Mouse (Mus musculus) gastrocnemius, postnatal 36 days (tissue): ENCODE data around the gene Igsf9b. TPM values are rescaled to one million over a fixed set of nuclear protein-coding genes. Genes with fewer than 3 reads are reported as not detected.
A peak's percentile ranks its signal among the peaks of the same experiment; 100 is the strongest.

Experiments
- DNase-seq, 2 experiments: peaks; one replicate each; pipeline ENCODE4 v3.0.0; 2022
- intact Hi-C: fragments of 180-260 bp; cut with DNase I; formaldehyde crosslinking; loops from one replicate; pipeline ENCODE4 v1.15.1; 2025
- long read RNA-seq, 2 experiments: library from polyadenylated mRNA; stranded (forward); transcript quantifications; one replicate each; pipeline ENCODE4 v2.0.0; 2021
- total RNA-seq, 2 experiments: library from RNA; stranded (reverse); gene quantifications; 2 replicates each; pipeline ENCODE4 v1.2.3; 2021

The Igsf9b gene
- total RNA-seq: 1 to 10 TPM; 2.1 to 2.7 TPM
- long read RNA-seq, experiment 1, partial matches to known transcripts: 0 of 1 reads
- long read RNA-seq, experiment 1, other reads (novel, unspliced or antisense): 1 of 1 reads
- long read RNA-seq, experiment 2, partial matches to known transcripts: 0 of 1 reads
- long read RNA-seq, experiment 2, other reads (novel, unspliced or antisense): 1 of 1 reads

GRCm38 (mm10) chr9:27298411-27299285 is at the start of gene Igsf9b:
Igsf9b (plus strand) TSS chr9:27299204.
- intact Hi-C loops: no loop called here
- peak; percentile 75 to 79 for DNase-seq

GRCm38 (mm10) chr9:27252034-27252714 is 46.8 kb upstream of the Igsf9b start:
- intact Hi-C loops: no loop called here

GRCm38 (mm10) chr9:27256454-27256853 is 42.5 kb upstream of the Igsf9b start:
- DNase-seq: peak; percentile 10 to 17
- intact Hi-C loops: no loop called here

More at GRCm38 (mm10) chr9:27252034-27252714, 46.8 kb upstream of the Igsf9b start:
- no peak for DNase-seq

GRCm38 (mm10) chr9:27260378-27260947 is 38.5 kb upstream of the Igsf9b start:
- DNase-seq: no peak
- intact Hi-C loops: no loop called here

GRCm38 (mm10) chr9:27261905-27262304 is 37.1 kb upstream of the Igsf9b start:
- intact Hi-C loops: no loop called here
- DNase-seq: no peak

GRCm38 (mm10) chr9:27265009-27265408 is 34.0 kb upstream of the Igsf9b start:
- no peak for DNase-seq
- intact Hi-C loops: no loop called here

GRCm38 (mm10) chr9:27267878-27268277 is 31.1 kb upstream of the Igsf9b start:
- intact Hi-C loops: no loop called here
- DNase-seq: no peak

- intact Hi-C loops: no loop called here
- no peak for DNase-seq
These were observed 30.5 kb upstream of the Igsf9b start for GRCm38 (mm10) chr9:27268493-27268892.

GRCm38 (mm10) chr9:27269322-27269721 is 29.7 kb upstream of the Igsf9b start:
- intact Hi-C loops: no loop called here
- DNase-seq: no peak

GRCm38 (mm10) chr9:27269904-27270303 is 29.1 kb upstream of the Igsf9b start:
- DNase-seq: no peak
- intact Hi-C loops: no loop called here

GRCm38 (mm10) chr9:27271899-27272298 is 27.1 kb upstream of the Igsf9b start:
- intact Hi-C loops: no loop called here
- DNase-seq: no peak

GRCm38 (mm10) chr9:27272858-27273257 is 26.1 kb upstream of the Igsf9b start:
- DNase-seq: no peak
- intact Hi-C loops: no loop called here

- intact Hi-C loops: no loop called here
- DNase-seq: no peak
These were observed 22.6 kb upstream of the Igsf9b start for GRCm38 (mm10) chr9:27276282-27276839.

- intact Hi-C loops: no loop called here
- DNase-seq: no peak
These were observed 21.5 kb upstream of the Igsf9b start for GRCm38 (mm10) chr9:27277401-27278087.

GRCm38 (mm10) chr9:27279041-27279440 is 20.0 kb upstream of the Igsf9b start:
- no peak for DNase-seq
- intact Hi-C loops: no loop called here

- intact Hi-C loops: no loop called here
- no peak for DNase-seq
These were observed 18.0 kb upstream of the Igsf9b start for GRCm38 (mm10) chr9:27280976-27281375.

GRCm38 (mm10) chr9:27285719-27286249 is 13.2 kb upstream of the Igsf9b start:
- intact Hi-C loops: loop anchor here (5.0 kb wide), 1 partner anchor 108 kb away; no protein-coding TSS in a partner anchor

GRCm38 (mm10) chr9:27286296-27286695 is 12.7 kb upstream of the Igsf9b start:
- DNase-seq: no peak
- intact Hi-C loops: loop anchor here (5.0 kb wide), 1 partner anchor 109 kb away; no protein-coding TSS in a partner anchor

More at GRCm38 (mm10) chr9:27285719-27286249, 13.2 kb upstream of the Igsf9b start:
- no peak for DNase-seq

- DNase-seq: no peak
- intact Hi-C loops: loop anchor here (5.0 kb wide), 1 partner anchor 110 kb away; no protein-coding TSS in a partner anchor
These were observed 12.1 kb upstream of the Igsf9b start for GRCm38 (mm10) chr9:27286859-27287258.
